Mouse (Mus musculus): ENCODE data around the gene Ciita.

GRCm38 (mm10) chr16:10515953-10516572 lies 36.2 kb downstream of the Ciita start:
- TF ChIP-seq EP300 (IDR thresholded peaks at IDR 0.05; ENCODE audit: low read depth) (no peak), CTCF (IDR thresholded peaks at IDR 0.05; ENCODE audit: low read depth) (no peak)
